Mouse (Mus musculus) layer of hippocampus, adult 6 months (tissue): ENCODE results near the gene Olfr680-ps1. TPM values are rescaled to one million over a fixed set of nuclear protein-coding genes. Genes with fewer than 3 reads are reported as not detected.

ENCODE experiments used
- long read RNA-seq, 2 experiments: library from polyadenylated mRNA; unstranded; transcript quantifications; one replicate each; pipeline ENCODE4 v2.0.0; 2019 to 2020
- polyA plus RNA-seq: library from polyadenylated mRNA; unstranded; fragments of <200 nt; fragmentation: Nextera tagmentation; gene quantifications from 2 replicates; pipeline ENCODE4 v1.2.3, GENCODE M21; 2021

The Olfr680-ps1 gene
- polyA plus RNA-seq: not detected in 2 replicates
- long read RNA-seq, experiment 1: 0 reads
- long read RNA-seq, experiment 2: 0 reads

GRCm38 (mm10) chr7:105092717-105093116 lies at the start of gene Olfr680-ps1:
Gene Olfr680-ps1 (minus strand): TSS chr7:105092817.

GRCm38 (mm10) chr7:105116536-105116935 lies 23.9 kb upstream of the Olfr680-ps1 start, which contains the start of gene Olfr681:
Gene Olfr681 (plus strand): TSS chr7:105116836.

DNA sequence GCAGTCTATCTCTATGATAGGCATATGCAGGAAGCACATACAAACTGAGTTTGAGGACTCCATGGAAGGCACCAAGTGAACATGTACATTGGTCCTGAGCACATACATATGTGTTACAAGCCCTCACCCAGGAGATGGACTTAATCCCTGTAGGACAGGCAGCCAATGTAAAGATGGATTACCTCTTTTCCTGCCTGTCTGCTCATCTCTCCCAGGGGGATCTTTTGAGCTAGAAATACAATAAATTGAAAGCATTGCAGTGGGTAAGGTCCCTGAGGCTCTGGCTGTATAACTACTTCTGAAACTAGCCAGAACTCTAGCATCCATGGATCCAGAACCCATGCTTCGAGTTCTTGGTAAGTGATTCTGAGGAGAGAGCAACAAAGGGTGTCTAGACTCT lies 11.7 kb downstream of the Olfr680-ps1 start, which contains the start of gene Olfr679:
Olfr679 (plus strand) TSS at position 301 of the 400 bp plus-strand sequence.

DNA sequence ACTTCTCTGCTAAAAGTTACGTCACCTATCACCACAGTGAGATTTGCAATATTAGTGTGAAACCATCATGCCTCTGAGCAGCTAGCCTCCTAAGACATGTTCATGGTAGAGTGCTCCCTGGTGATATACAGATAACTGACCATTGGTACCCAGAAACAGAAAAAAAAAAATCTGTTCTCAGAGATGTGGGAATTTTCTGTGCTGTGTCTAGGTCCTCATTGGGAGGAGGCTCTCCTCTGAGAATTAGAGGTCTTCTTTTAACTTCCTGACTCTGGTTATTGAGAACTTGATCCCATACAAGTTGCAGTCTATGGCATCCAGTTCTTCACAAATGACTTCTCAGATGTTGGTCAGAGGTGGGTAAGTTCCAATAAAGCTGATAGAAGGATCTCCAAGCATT lies 28.4 kb downstream of the Olfr680-ps1 start, which contains the start of gene Olfr678:
Olfr678 (plus strand) TSS at position 301 of the 400 bp plus-strand sequence.

Other genes with a start within 250 kb of the Olfr680-ps1 start
- not detected in 2 replicates for gene Usp17la, start 235.8 kb downstream of the Olfr680-ps1 start, polyA plus RNA-seq
- not detected in 2 replicates for gene Olfr665, start 214.8 kb downstream of the Olfr680-ps1 start, polyA plus RNA-seq
- gene Olfr666, start 196.9 kb downstream of the Olfr680-ps1 start, polyA plus RNA-seq: not detected in 2 replicates
- gene Olfr667, start 171.3 kb downstream of the Olfr680-ps1 start, polyA plus RNA-seq: not detected in 2 replicates
- not detected in 2 replicates for gene Olfr668, start 164.8 kb downstream of the Olfr680-ps1 start, polyA plus RNA-seq
- not detected in 2 replicates for gene Olfr669, start 158.6 kb downstream of the Olfr680-ps1 start, polyA plus RNA-seq
- gene Olfr670, start 130.2 kb downstream of the Olfr680-ps1 start, polyA plus RNA-seq: not detected in 2 replicates
- gene Olfr671, start 113.7 kb downstream of the Olfr680-ps1 start, polyA plus RNA-seq: not detected in 2 replicates
- gene Olfr672, start 90.8 kb downstream of the Olfr680-ps1 start, polyA plus RNA-seq: not detected in 2 replicates
- not detected in 2 replicates for gene Olfr675, start 64.4 kb downstream of the Olfr680-ps1 start, polyA plus RNA-seq
- gene Olfr676, start 60.1 kb downstream of the Olfr680-ps1 start, polyA plus RNA-seq: not detected in 2 replicates
- gene Olfr677, start 41.4 kb downstream of the Olfr680-ps1 start, polyA plus RNA-seq: not detected in 2 replicates
- gene Olfr678, start 28.3 kb downstream of the Olfr680-ps1 start, polyA plus RNA-seq: not detected in 2 replicates
- gene Olfr679, start 11.6 kb downstream of the Olfr680-ps1 start, polyA plus RNA-seq: not detected in 2 replicates
- not detected in 2 replicates for gene Olfr681, start 24.0 kb upstream of the Olfr680-ps1 start, polyA plus RNA-seq
- gene Olfr683, start 54.2 kb upstream of the Olfr680-ps1 start, polyA plus RNA-seq: not detected in 2 replicates
- not detected in 2 replicates for gene Olfr684, start 70.8 kb upstream of the Olfr680-ps1 start, polyA plus RNA-seq
- gene Olfr685, start 93.2 kb upstream of the Olfr680-ps1 start, polyA plus RNA-seq: not detected in 2 replicates
- not detected in 2 replicates for gene Olfr686, start 114.7 kb upstream of the Olfr680-ps1 start, polyA plus RNA-seq
- gene Olfr688, start 195.3 kb upstream of the Olfr680-ps1 start, polyA plus RNA-seq: not detected in 2 replicates
- not detected in 2 replicates for gene Olfr689, start 218.3 kb upstream of the Olfr680-ps1 start, polyA plus RNA-seq
- not detected in 2 replicates for gene Olfr690, start 241.3 kb upstream of the Olfr680-ps1 start, polyA plus RNA-seq
- gene Olfr691, start 249.5 kb upstream of the Olfr680-ps1 start, polyA plus RNA-seq: 0.15 TPM in 1 of 2 replicates, not detected in the other